Mouse (Mus musculus) megakaryocyte, embryonic 14.5 days (primary cell): ENCODE results near the gene Rpp25l.

ENCODE experiments used
- FLI1 ChIP-seq: IDR thresholded peaks from 2 replicates; pipeline ENCODE4 v1.6.1; 2012; ENCODE audit warnings: low read length, inconsistent platforms, mixed read lengths
- GATA1 ChIP-seq: IDR thresholded peaks from 3 replicates; pipeline ENCODE4 v1.6.1; 2012; ENCODE audit warnings: mixed read lengths, low read length, inconsistent platforms, borderline replicate concordance

- TF ChIP-seq GATA1 (no peak), FLI1 (no peak)
These were observed 30.5 kb downstream of the Rpp25l start for GRCm38 (mm10) chr4:41682789-41683188.
